Mouse (Mus musculus): ENCODE data around the gene Pip4p1. TPM values are rescaled to one million over a fixed set of nuclear protein-coding genes. Genes with fewer than 3 reads are reported as not detected.
"Not testable (repeated sequence)": the region's sequence is repeated elsewhere in the genome, so short reads cannot be mapped to it uniquely, and the experiment has no call there.

The Pip4p1 gene
- 68.1 and 79.3 TPM in 2 replicates for polyA plus RNA-seq (2012; rRNA removed)

GRCm38 (mm10) chr14:50930754-50931492, at the start of gene Pip4p1, which contains the start of gene Pnp:
Pip4p1 (minus strand) TSS chr14:50930856.
Pnp (plus strand) TSS chr14:50931082.
- under 1% methylated on average over 65 of the region's 68 CpGs for WGBS
- TF ChIP-seq CTCF (conservative IDR thresholded peaks at IDR 0.05; ENCODE audit: insufficient read depth, insufficient read length, low read depth, low read length) (no peak), POLR2A (IDR thresholded peaks at IDR 0.05; ENCODE audit: low read depth, low read length) (peak; percentile 19)
- H3K27me3 ChIP-seq (replicated peaks; ENCODE audit: control insufficient read depth, insufficient read depth, low read length) = no peaks in the 10 kb centered on the region
- no peaks in the 10 kb centered on the region; the same call in 1 of the 2 replicates for H3K36me3 ChIP-seq (ENCODE audit: control insufficient read depth, insufficient read depth, low read length)
- H3K4me1 ChIP-seq (ENCODE audit: control insufficient read depth, insufficient read depth, low read length) = peaks cover 11% of the 10 kb centered on the region; the same call in 1 of the 2 replicates
- peak; percentile 100 for DNase-seq
- H3K27ac ChIP-seq (ENCODE audit: insufficient read depth, low read depth, low read length) = peak within 1 kb of the TSS; percentile 78
- H3K4me3 ChIP-seq (ENCODE audit: insufficient read depth, low read depth, low read length) = peak within 1 kb of the TSS; percentile 75

GRCm38 (mm10) chr14:50979631-50980030, 49.0 kb upstream of the Pip4p1 start:
- DNase-seq = peak; percentile 57
- Histone ChIP-seq H3K4me3 (ENCODE audit: insufficient read depth, low read depth, low read length) (no peak overlapping the region), H3K27ac (ENCODE audit: insufficient read depth, low read depth, low read length) (peak overlapping the region; percentile 49; the same call in 1 of the 2 replicates), H3K27me3 (replicated peaks; ENCODE audit: control insufficient read depth, insufficient read depth, low read length) (no peaks in the 10 kb centered on the region), H3K4me1 (ENCODE audit: control insufficient read depth, insufficient read depth, low read length) (peaks cover 8% of the 10 kb centered on the region), H3K36me3 (ENCODE audit: control insufficient read depth, insufficient read depth, low read length) (no peaks in the 10 kb centered on the region)
- no peak for TF ChIP-seq CTCF (conservative IDR thresholded peaks at IDR 0.05; ENCODE audit: insufficient read depth, insufficient read length, low read depth, low read length)
- no peak for TF ChIP-seq POLR2A (IDR thresholded peaks at IDR 0.05; ENCODE audit: low read depth, low read length)

- not testable (repeated sequence) for H3K27ac ChIP-seq (ENCODE audit: insufficient read depth, low read depth, low read length); H3K27me3 ChIP-seq (replicated peaks; ENCODE audit: control insufficient read depth, insufficient read depth, low read length); DNase-seq; H3K4me3 ChIP-seq (ENCODE audit: insufficient read depth, low read depth, low read length); H3K4me1 ChIP-seq (ENCODE audit: control insufficient read depth, insufficient read depth, low read length); H3K36me3 ChIP-seq (ENCODE audit: control insufficient read depth, insufficient read depth, low read length)
- WGBS = 84% methylated on average over 6 of the region's 6 CpGs
Measured at GRCm38 (mm10) chr14:50978451-50978850, 47.8 kb upstream of the Pip4p1 start.

GRCm38 (mm10) chr14:50976674-50977073, 46.0 kb upstream of the Pip4p1 start:
- no peak for TF ChIP-seq POLR2A (IDR thresholded peaks at IDR 0.05; ENCODE audit: low read depth, low read length)
- TF ChIP-seq CTCF (conservative IDR thresholded peaks at IDR 0.05; ENCODE audit: insufficient read depth, insufficient read length, low read depth, low read length) = 0 out of 2 replicates have a peak, but pooled peaks have one; percentile 12
- no peaks in the 10 kb centered on the region for H3K36me3 ChIP-seq (ENCODE audit: control insufficient read depth, insufficient read depth, low read length)
- no peak overlapping the region for H3K27ac ChIP-seq (ENCODE audit: insufficient read depth, low read depth, low read length)
- no peaks in the 10 kb centered on the region for H3K27me3 ChIP-seq (replicated peaks; ENCODE audit: control insufficient read depth, insufficient read depth, low read length)
- DNase-seq = peak; percentile 57
- 28% methylated on average over 9 of the region's 9 CpGs for WGBS
- no peak overlapping the region for H3K4me3 ChIP-seq (ENCODE audit: insufficient read depth, low read depth, low read length)
- H3K4me1 ChIP-seq (ENCODE audit: control insufficient read depth, insufficient read depth, low read length) = peaks cover 8% of the 10 kb centered on the region

GRCm38 (mm10) chr14:50975001-50975400, 44.3 kb upstream of the Pip4p1 start:
- H3K36me3 ChIP-seq (ENCODE audit: control insufficient read depth, insufficient read depth, low read length) = no peaks in the 10 kb centered on the region

GRCm38 (mm10) chr14:50973700-50974099, 43.0 kb upstream of the Pip4p1 start:
- no peak for TF ChIP-seq CTCF (conservative IDR thresholded peaks at IDR 0.05; ENCODE audit: insufficient read depth, insufficient read length, low read depth, low read length)
- no peak for TF ChIP-seq POLR2A (IDR thresholded peaks at IDR 0.05; ENCODE audit: low read depth, low read length)
- 0 out of 2 replicates have a peak overlapping the region, but pooled peaks have one; percentile 32 for H3K27ac ChIP-seq (ENCODE audit: insufficient read depth, low read depth, low read length)
- peak; percentile 37 for DNase-seq
- WGBS = 48% methylated on average over 4 of the region's 4 CpGs
- H3K27me3 ChIP-seq (replicated peaks; ENCODE audit: control insufficient read depth, insufficient read depth, low read length) = no peaks in the 10 kb centered on the region
- no peak overlapping the region for H3K4me3 ChIP-seq (ENCODE audit: insufficient read depth, low read depth, low read length)
- peaks cover 8% of the 10 kb centered on the region for H3K4me1 ChIP-seq (ENCODE audit: control insufficient read depth, insufficient read depth, low read length)
- no peaks in the 10 kb centered on the region for H3K36me3 ChIP-seq (ENCODE audit: control insufficient read depth, insufficient read depth, low read length)

More at GRCm38 (mm10) chr14:50975001-50975400, 44.3 kb upstream of the Pip4p1 start:
- DNase-seq = no peak
- TF ChIP-seq POLR2A (IDR thresholded peaks at IDR 0.05; ENCODE audit: low read depth, low read length) (no peak), CTCF (conservative IDR thresholded peaks at IDR 0.05; ENCODE audit: insufficient read depth, insufficient read length, low read depth, low read length) (no peak)
- peaks cover 8% of the 10 kb centered on the region for H3K4me1 ChIP-seq (ENCODE audit: control insufficient read depth, insufficient read depth, low read length)
- H3K27ac ChIP-seq (ENCODE audit: insufficient read depth, low read depth, low read length) = no peak overlapping the region
- 90% methylated on average over 5 of the region's 5 CpGs for WGBS
- no peaks in the 10 kb centered on the region for H3K27me3 ChIP-seq (replicated peaks; ENCODE audit: control insufficient read depth, insufficient read depth, low read length)
- no peak overlapping the region for H3K4me3 ChIP-seq (ENCODE audit: insufficient read depth, low read depth, low read length)

- 86% methylated on average over 5 of the region's 5 CpGs for WGBS
- not testable (repeated sequence) for H3K36me3 ChIP-seq (ENCODE audit: control insufficient read depth, insufficient read depth, low read length); H3K27me3 ChIP-seq (replicated peaks; ENCODE audit: control insufficient read depth, insufficient read depth, low read length); H3K4me1 ChIP-seq (ENCODE audit: control insufficient read depth, insufficient read depth, low read length); H3K4me3 ChIP-seq (ENCODE audit: insufficient read depth, low read depth, low read length); H3K27ac ChIP-seq (ENCODE audit: insufficient read depth, low read depth, low read length); DNase-seq
Measured at GRCm38 (mm10) chr14:50973054-50973453, 42.4 kb upstream of the Pip4p1 start.

Measured in kidney, adult 2 months (tissue).